Mouse (Mus musculus): ENCODE data around the gene Mog.

GRCm38 (mm10) chr17:37050876-37051275 is 27.7 kb upstream of the Mog start:
- TF ChIP-seq POLR2A (IDR thresholded peaks at IDR 0.05; ENCODE audit: low read depth, low read length) (no peak), CTCF (IDR thresholded peaks at IDR 0.05; ENCODE audit: borderline replicate concordance, insufficient read depth, low read length) (no peak)

Data from embryonic fibroblast, embryonic 13.5 days (primary cell).